Mouse (Mus musculus): ENCODE results near the gene Gm20388.

DNA sequence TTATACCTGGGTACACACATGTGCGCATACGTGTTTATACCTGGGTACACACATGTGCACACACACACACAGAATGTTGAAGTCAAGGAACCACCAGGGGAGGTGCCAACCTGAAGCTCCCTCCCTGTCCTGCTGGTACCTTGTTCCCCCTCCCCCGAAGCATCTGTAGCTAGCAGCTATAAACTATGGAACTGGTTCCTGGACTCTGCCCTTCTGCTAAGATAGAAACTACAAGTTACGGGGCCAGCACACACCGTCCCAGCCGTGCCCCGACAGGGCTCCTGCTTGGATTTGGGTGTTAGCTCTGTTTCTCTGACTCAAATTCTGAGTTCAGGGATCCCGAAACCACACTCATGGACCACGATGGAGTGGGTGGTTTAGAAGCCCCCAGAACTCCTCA, 2269.5 kb downstream of the Gm20388 start:
- no peak for TF ChIP-seq POLR2A (IDR thresholded peaks at IDR 0.05; ENCODE audit: extremely low read depth, insufficient read depth, low read length)
- TF ChIP-seq CTCF (IDR thresholded peaks at IDR 0.05; ENCODE audit: extremely low read depth, insufficient read depth, low read length) = no peak

Data from cortical plate, adult 2 months (tissue).